Mouse (Mus musculus) lung, embryonic 16.5 days (tissue): ENCODE data around the gene Topaz1. TPM values are rescaled to one million over a fixed set of nuclear protein-coding genes. Genes with fewer than 3 reads are reported as not detected.
A peak's percentile ranks its signal among the peaks of the same experiment; 100 is the strongest.

Experiments
- ATAC-seq: fragments of 200-750 bp; cut with Nextera tagmentation; 2 replicates; pipeline ENCODE4 v1.8.0; 2017; ENCODE audit warnings: low read depth, mild to moderate bottlenecking, moderate library complexity
- H3K27ac ChIP-seq: fragments of 300-500 bp; sonication (generic); 2 replicates; pipeline ENCODE4 v1.5.1; 2014; ENCODE audit warnings: mild to moderate bottlenecking, control low read depth, low read length
- H3K27me3 ChIP-seq: fragments of 300-500 bp; sonication (generic); 2 replicates; pipeline ENCODE4 v1.6.1; 2014; ENCODE audit warnings: low read depth, low read length, mixed read lengths; ENCODE audit not compliant: control insufficient read depth, insufficient read depth
- H3K36me3 ChIP-seq: fragments of 300-500 bp; sonication (generic); 2 replicates; pipeline ENCODE4 v1.6.1; 2014; ENCODE audit warnings: low read length; ENCODE audit not compliant: control insufficient read depth, insufficient read depth
- H3K4me1 ChIP-seq: fragments of 300-500 bp; sonication (generic); replicated peaks from 2 replicates; pipeline ENCODE4 v1.6.1; 2014; ENCODE audit warnings: low read length, mixed read lengths; ENCODE audit not compliant: control insufficient read depth, insufficient read depth
- H3K4me2 ChIP-seq: fragments of 300-500 bp; sonication (generic); 2 replicates; pipeline ENCODE4 v1.6.1; 2014; ENCODE audit warnings: low read depth, low read length, control low read depth
- H3K4me3 ChIP-seq: fragments of 300-500 bp; sonication (generic); 2 replicates; pipeline ENCODE4 v1.5.1; 2014; ENCODE audit warnings: mild to moderate bottlenecking, low read length, control low read depth
- H3K9ac ChIP-seq: fragments of 300-500 bp; sonication (generic); 2 replicates; pipeline ENCODE4 v1.6.1; 2014; ENCODE audit warnings: low read length, control low read depth
- H3K9me3 ChIP-seq: fragments of 300-500 bp; sonication (generic); 2 replicates; pipeline ENCODE4 v1.6.1; 2016; ENCODE audit warnings: low read length; ENCODE audit not compliant: control insufficient read depth
- WGBS: fragments of 180-500 bp; shearing (Covaris S2); extraction: QIAGEN DNeasy Blood & Tissue Kit; methylation state at CpG from one replicate; pipeline ENCODE4 v1.1.7; 2014; 5-methylcytosine and 5-hydroxymethylcytosine counted together
- polyA plus RNA-seq: library from polyadenylated mRNA; unstranded; fragments of >200 nt; fragmentation: Nextera tagmentation; extraction: Ambion mirVana; gene quantifications from 2 replicates; pipeline ENCODE4 v1.2.1, GENCODE M21; 2015

Gene Topaz1
- not detected in 2 replicates for polyA plus RNA-seq

GRCm38 (mm10) chr9:122747060-122747459 lies at the start of gene Topaz1:
Gene Topaz1 (plus strand): TSS chr9:122747346.
- Histone ChIP-seq H3K27me3 (no peaks in the 10 kb centered on the region), H3K4me3 (no peak within 1 kb of the TSS), H3K9ac (no peak within 1 kb of the TSS), H3K9me3 (no peaks in the 10 kb centered on the region), H3K27ac (no peak within 1 kb of the TSS), H3K4me1 (no peaks in the 10 kb centered on the region), H3K36me3 (no peaks in the 10 kb centered on the region), H3K4me2 (no peak within 1 kb of the TSS)
- ATAC-seq: no peak
- 70% methylated on average over 28 of the region's 28 CpGs for WGBS

- Histone ChIP-seq H3K9ac (no peak overlapping the region), H3K27me3 (no peaks in the 10 kb centered on the region), H3K4me3 (no peak overlapping the region), H3K36me3 (no peaks in the 10 kb centered on the region), H3K4me1 (no peaks in the 10 kb centered on the region), H3K9me3 (no peaks in the 10 kb centered on the region), H3K27ac (no peak overlapping the region), H3K4me2 (no peak overlapping the region)
- no peak for ATAC-seq
- WGBS: 3% methylated on average over 3 of the region's 3 CpGs
These were observed 45.3 kb upstream of the Topaz1 start for GRCm38 (mm10) chr9:122701817-122702216.

GRCm38 (mm10) chr9:122713836-122714235 lies 33.3 kb upstream of the Topaz1 start:
- Histone ChIP-seq H3K4me3 (no peak overlapping the region), H3K4me1 (no peaks in the 10 kb centered on the region), H3K9me3 (no peaks in the 10 kb centered on the region), H3K27me3 (no peaks in the 10 kb centered on the region), H3K36me3 (no peaks in the 10 kb centered on the region), H3K9ac (no peak overlapping the region), H3K27ac (no peak overlapping the region), H3K4me2 (no peak overlapping the region)
- no peak for ATAC-seq
- WGBS: 39% methylated on average over 2 of the region's 2 CpGs

- H3K27me3 ChIP-seq: no peaks in the 10 kb centered on the region; the same call in 1 of the 2 replicates
- H3K4me2 ChIP-seq: no peak overlapping the region
- H3K9ac ChIP-seq: no peak overlapping the region
- no peak overlapping the region for H3K4me3 ChIP-seq
- no peaks in the 10 kb centered on the region for H3K4me1 ChIP-seq
- no peak for ATAC-seq
- H3K36me3 ChIP-seq: no peaks in the 10 kb centered on the region
- H3K9me3 ChIP-seq: no peaks in the 10 kb centered on the region
- WGBS: 71% methylated on average over 2 of the region's 2 CpGs
- H3K27ac ChIP-seq: no peak overlapping the region
These were observed 32.1 kb upstream of the Topaz1 start for GRCm38 (mm10) chr9:122715046-122715445.

- no peak overlapping the region for H3K4me2 ChIP-seq
- WGBS: 9% methylated on average over 7 of the region's 7 CpGs
- H3K27ac ChIP-seq: no peak overlapping the region
- no peaks in the 10 kb centered on the region for H3K9me3 ChIP-seq
- ATAC-seq: no peak
- no peaks in the 10 kb centered on the region for H3K36me3 ChIP-seq
- no peak overlapping the region for H3K9ac ChIP-seq
- H3K27me3 ChIP-seq: no peaks in the 10 kb centered on the region; the same call in 1 of the 2 replicates
- no peak overlapping the region for H3K4me3 ChIP-seq
- no peaks in the 10 kb centered on the region for H3K4me1 ChIP-seq
These were observed 30.8 kb upstream of the Topaz1 start for GRCm38 (mm10) chr9:122716131-122716921.

- Histone ChIP-seq H3K9ac (no peak overlapping the region), H3K4me1 (no peaks in the 10 kb centered on the region), H3K9me3 (no peaks in the 10 kb centered on the region), H3K4me2 (no peak overlapping the region), H3K4me3 (no peak overlapping the region), H3K27ac (no peak overlapping the region), H3K27me3 (peaks cover 14% of the 10 kb centered on the region), H3K36me3 (no peaks in the 10 kb centered on the region)
- no peak for ATAC-seq
- WGBS: 23% methylated on average over 4 of the region's 4 CpGs
These were observed 24.9 kb upstream of the Topaz1 start for GRCm38 (mm10) chr9:122722296-122722695.

- peaks cover 16% of the 10 kb centered on the region for H3K27me3 ChIP-seq
- 25% methylated on average over 22 of the region's 22 CpGs for WGBS
- no peak overlapping the region for H3K9ac ChIP-seq
- H3K4me1 ChIP-seq: no peaks in the 10 kb centered on the region
- no peak overlapping the region for H3K4me3 ChIP-seq
- no peaks in the 10 kb centered on the region for H3K36me3 ChIP-seq
- no peaks in the 10 kb centered on the region for H3K9me3 ChIP-seq
- ATAC-seq: no peak
- no peak overlapping the region for H3K27ac ChIP-seq
- H3K4me2 ChIP-seq: no peak overlapping the region
These were observed 21.9 kb upstream of the Topaz1 start for GRCm38 (mm10) chr9:122725046-122725765.

- no peak overlapping the region for H3K4me2 ChIP-seq
These were observed 17.6 kb upstream of the Topaz1 start for GRCm38 (mm10) chr9:122729500-122729899.

GRCm38 (mm10) chr9:122732126-122732810 lies 14.9 kb upstream of the Topaz1 start:
- Histone ChIP-seq H3K9ac (no peak overlapping the region), H3K27me3 (peaks cover 5% of the 10 kb centered on the region), H3K4me3 (no peak overlapping the region; the same call in 1 of the 2 replicates), H3K27ac (no peak overlapping the region), H3K9me3 (no peaks in the 10 kb centered on the region), H3K36me3 (no peaks in the 10 kb centered on the region), H3K4me2 (peak overlapping the region; percentile 26), H3K4me1 (no peaks in the 10 kb centered on the region; the same call in 1 of the 2 replicates)
- 38% methylated on average over 8 of the region's 8 CpGs for WGBS
- ATAC-seq: no peak

More at GRCm38 (mm10) chr9:122729500-122729899, 17.6 kb upstream of the Topaz1 start:
- peak; percentile 45; the same call in 1 of the 2 replicates for ATAC-seq
- no peaks in the 10 kb centered on the region for H3K9me3 ChIP-seq
- WGBS: 14% methylated on average over 10 of the region's 10 CpGs
- H3K4me3 ChIP-seq: no peak overlapping the region
- H3K9ac ChIP-seq: no peak overlapping the region
- H3K4me1 ChIP-seq: no peaks in the 10 kb centered on the region
- no peak overlapping the region for H3K27ac ChIP-seq
- no peaks in the 10 kb centered on the region for H3K36me3 ChIP-seq
- peaks cover 15% of the 10 kb centered on the region for H3K27me3 ChIP-seq
